Mouse (Mus musculus) embryonic stem cell, embryonic (primary cell): ENCODE data around the gene Pml.

Source experiments
- CTCF ChIA-PET, 4 experiments: fragments of 300-600 bp in 2 of 4; fragments of 350-600 bp in 2 of 4; sonication (Branson Sonifier 250); formaldehyde crosslinking; loops; one replicate each; lab custom pipeline; 2022; ENCODE audit warnings: inconsistent platforms in 2 of 4; lab: Charles Lee
- POLR2A ChIA-PET, 4 experiments: fragments of 300-600 bp in 2 of 4; fragments of 350-600 bp in 2 of 4; sonication (Branson Sonifier 250); formaldehyde crosslinking; loops; one replicate each; lab custom pipeline; 2022; ENCODE audit warnings: antibody characterized with exemption in 4 of 4, inconsistent platforms in 1 of 4; lab: Charles Lee

The Pml gene

DNA sequence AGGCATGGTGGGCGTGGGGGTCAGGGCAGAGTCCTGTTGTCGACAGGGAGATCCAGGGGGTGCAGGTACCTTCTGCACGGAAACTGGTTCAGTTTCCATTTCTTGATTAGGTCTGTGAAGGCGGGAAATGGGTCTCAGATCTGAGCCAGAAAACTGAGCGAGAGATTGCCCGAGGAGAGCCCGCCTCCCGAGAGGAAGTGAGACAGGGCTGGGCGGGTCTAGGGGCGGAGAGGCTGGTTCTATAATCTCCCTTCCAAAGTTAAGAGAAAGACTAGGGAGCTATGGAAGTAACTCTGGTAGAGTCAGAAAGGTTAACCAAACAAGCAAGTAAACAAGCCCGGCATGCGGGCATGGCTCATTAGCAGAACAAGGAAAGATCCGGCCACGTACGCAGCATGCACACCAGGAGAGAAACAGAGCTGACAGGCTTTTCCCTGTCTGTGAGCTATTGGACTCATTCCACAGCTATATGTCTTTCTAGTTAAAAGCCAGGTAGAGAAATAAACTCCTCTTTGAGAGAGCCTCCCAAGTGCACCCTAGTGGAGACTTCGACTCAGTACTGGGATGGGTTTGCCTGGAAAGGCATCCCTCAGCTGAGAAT lies at the start of gene Pml:
Gene Pml, minus strand, starts transcription at position 195 of the 601 bp plus-strand sequence.
- ChIA-PET POLR2A (interaction anchor here (0.6 to 13.0 kb wide), 51 partner anchors 8 to 484 kb away, joined by 3 to 458 read pairs (median 5); partner anchors contain the start of genes Arid3b (in 1 of the 4), Clk3 (in 1 of the 4), Islr (in 1 of the 4) and Islr2 (in 1 of the 4)), CTCF (interaction anchor here (0.5 to 5.7 kb wide), 37 partner anchors 9 to 1209 kb away, joined by 3 to 57 read pairs (median 4); partner anchors contain the start of genes Islr (in 1 of the 4) and Islr2 (in 1 of the 4))

DNA sequence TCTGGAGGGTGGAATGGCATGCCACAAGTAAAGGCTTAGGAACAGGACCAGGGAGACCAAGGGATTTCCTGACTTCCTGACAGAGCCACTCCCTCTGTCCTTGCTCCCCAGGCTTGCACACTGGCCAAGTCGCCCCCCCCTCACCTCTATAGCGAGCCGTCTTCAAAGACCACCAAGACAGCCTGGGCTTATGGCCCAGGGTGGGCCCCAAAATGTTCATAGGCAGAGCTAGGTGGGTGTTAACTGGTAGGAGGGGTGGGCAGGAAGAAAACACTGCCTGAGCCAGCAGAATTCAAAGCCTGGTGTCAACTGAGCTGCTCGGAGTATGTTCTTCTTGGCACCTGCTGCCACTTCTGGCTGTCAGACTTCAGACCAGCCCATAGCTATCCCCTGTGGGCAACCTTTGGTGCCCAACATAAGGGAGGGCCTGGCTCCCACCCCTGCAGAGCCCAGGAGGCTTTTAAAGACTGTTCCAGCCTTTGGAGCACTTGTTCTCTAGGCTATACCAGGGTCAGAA lies 48.4 kb upstream of the Pml start:
- ChIA-PET POLR2A (interaction anchor here in 2 of 4 experiments (0.6 to 4.3 kb wide), 3 partner anchors 12 to 520 kb away, joined by 3 to 33 read pairs (median 4); no protein-coding TSS in a partner anchor), CTCF (no interaction called here)

DNA sequence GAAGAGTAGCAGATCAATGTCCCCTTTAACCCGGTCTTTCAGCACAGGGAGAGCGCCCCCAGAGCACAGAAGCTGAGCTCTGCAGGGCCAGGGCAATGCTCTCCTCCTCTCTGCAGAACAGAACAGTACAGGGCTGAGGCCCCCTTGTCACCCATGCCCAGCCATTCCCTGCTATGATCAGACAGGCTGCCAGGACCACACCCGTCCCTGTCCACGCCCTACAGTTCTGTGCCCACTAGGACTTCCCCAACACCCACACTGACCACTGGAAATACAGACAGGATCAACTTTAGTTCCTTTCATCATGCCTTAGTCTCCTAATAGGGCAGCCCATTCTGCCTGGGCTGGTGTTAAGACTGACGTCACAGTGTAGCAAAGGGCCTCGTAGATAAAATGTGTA lies 47.5 kb upstream of the Pml start:
- CTCF ChIA-PET: interaction anchor here in 3 of 4 experiments (0.7 to 3.0 kb wide), 7 partner anchors 8 to 77 kb away, joined by 3 to 8 read pairs (median 5); partner anchors contain the start of gene Pml (in 1 of the 3)
- POLR2A ChIA-PET: interaction anchor here in 3 of 4 experiments (0.5 to 4.3 kb wide), 12 partner anchors 10 to 161 kb away, joined by 3 to 46 read pairs (median 4); no protein-coding TSS in a partner anchor

DNA sequence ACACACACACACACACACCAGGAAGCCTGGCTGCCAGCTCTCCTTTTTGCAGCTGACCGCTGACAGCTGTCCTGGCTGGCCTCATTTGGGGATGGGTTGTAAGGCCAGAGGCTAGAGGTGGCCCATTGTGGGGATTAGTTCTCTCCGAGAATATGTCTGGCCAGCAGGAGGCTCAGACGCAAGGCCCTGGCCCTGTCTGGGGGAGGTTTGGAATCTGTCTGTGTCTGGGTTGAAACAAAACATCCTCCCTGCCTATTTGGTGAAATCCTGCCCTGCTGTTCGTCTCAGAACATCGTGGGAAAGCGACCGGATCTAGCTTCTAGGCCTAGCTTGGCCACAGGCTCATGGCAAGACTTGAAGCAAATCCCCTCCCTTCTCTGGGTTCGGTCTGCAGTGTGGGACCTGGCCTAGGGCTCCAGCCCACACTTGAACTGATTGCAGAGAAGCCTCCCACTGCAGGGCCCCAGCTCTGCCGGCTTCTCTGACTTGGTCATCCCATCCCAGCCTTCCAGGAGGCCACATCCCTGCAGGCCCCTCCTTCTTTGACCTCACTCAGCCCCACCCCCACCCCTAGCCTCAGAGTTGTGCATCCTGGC lies 46.3 kb upstream of the Pml start:
- POLR2A ChIA-PET: interaction anchor here in 3 of 4 experiments (0.6 to 4.3 kb wide), 17 partner anchors 8 to 1307 kb away, joined by 3 to 46 read pairs (median 5); partner anchors contain the start of genes Loxl1 (in 1 of the 3) and Pml (in 1 of the 3)
- CTCF ChIA-PET: interaction anchor here (0.6 to 3.0 kb wide), 17 partner anchors 12 to 525 kb away, joined by 3 to 12 read pairs (median 4); no protein-coding TSS in a partner anchor

DNA sequence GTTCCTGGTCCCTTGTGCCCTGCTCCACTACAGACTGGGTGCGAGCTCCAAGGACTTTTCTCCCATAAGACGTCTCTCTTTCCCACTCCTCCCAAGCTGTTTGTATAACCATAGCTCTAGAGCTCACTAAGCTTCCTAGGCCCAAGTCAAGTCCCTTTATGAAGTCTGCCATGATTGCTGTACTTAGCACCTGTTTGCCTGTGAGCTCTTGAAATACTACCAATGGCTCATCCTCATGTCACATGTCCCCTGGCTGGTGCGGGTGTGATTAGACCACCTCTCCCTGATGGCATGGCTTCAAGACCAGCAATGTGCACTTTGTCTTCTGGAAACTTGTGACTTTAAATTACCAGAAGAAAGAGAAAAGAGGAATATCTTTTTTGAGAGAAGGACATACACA lies 45.8 kb upstream of the Pml start:
- ChIA-PET POLR2A (interaction anchor here in 3 of 4 experiments (0.6 to 4.3 kb wide), 18 partner anchors 8 to 162 kb away, joined by 3 to 46 read pairs (median 5); partner anchors contain the start of genes Loxl1 (in 1 of the 3) and Pml (in 1 of the 3)), CTCF (interaction anchor here in 3 of 4 experiments (0.6 to 3.0 kb wide), 13 partner anchors 12 to 75 kb away, joined by 3 to 12 read pairs (median 4); no protein-coding TSS in a partner anchor)

DNA sequence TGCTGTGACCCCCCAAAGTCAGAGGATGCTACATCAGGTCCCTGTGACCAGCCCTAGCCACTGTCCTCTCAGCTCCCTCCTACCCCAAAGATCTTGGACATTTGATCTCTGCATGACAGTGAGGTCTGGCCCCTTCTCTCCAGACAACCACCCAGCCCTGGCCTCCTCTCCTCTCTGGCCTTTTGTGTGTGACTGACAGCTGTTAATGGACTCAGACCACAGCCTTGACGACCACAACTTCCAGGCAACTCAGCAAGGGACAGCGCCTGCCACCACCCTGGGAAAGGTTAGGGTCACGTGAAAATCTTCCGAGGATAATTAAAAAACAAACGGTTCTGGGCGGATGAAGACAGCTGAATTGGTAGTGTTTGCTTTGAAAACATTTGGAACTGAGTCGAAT lies 44.9 kb upstream of the Pml start:
- ChIA-PET CTCF (interaction anchor here in 2 of 4 experiments (0.9 to 3.0 kb wide), 5 partner anchors 12 to 74 kb away, joined by 3 to 8 read pairs (median 4); no protein-coding TSS in a partner anchor), POLR2A (interaction anchor here in 2 of 4 experiments (0.7 to 4.3 kb wide), 13 partner anchors 10 to 161 kb away, joined by 3 to 46 read pairs (median 5); partner anchors contain the start of gene Pml (in 1 of the 2))

DNA sequence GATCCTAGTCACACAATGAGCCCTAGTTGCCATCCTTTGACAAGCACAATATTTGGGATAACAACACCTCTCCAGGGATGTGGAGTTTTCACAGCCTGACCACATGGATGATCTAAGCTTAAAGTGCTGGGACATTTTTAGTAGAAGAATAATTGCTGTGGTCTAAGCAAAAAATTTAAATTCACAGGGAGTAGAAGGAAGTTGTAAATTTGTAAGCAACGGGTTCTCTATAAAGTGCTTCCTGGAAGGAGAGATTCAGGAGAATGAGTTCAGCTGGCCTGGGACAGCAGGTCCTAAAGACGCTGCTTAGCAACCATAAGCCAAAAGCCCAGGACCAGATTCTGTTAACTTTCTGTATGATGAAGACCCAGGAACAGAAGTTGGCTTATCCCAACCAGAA lies 40.3 kb upstream of the Pml start:
- POLR2A ChIA-PET: interaction anchor here in 1 of 4 experiments (1.1 to 21.3 kb wide), 4 partner anchors 10 to 45 kb away, joined by 3 to 458 read pairs (median 6); partner anchors contain the start of genes Loxl1 and Pml
- CTCF ChIA-PET: no interaction called here

DNA sequence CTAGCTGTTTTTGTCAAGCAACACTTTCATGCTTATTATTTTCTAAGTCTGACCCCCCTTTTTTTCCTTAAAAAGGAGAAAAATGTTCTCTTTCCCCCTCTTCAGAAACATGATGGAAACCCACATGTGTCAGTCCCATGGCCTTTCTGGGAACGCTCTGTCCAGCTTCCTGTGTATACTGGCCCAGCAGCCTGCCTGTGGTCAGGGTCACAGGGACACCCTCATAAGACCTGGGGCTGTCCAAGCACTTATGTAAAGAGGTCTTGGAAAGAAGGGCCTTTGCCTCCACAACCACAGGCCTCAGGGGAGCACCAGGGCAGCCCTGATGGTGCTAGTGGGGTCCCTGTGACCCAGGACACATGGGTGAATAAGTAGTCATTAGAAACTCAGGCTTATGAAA lies 39.5 kb upstream of the Pml start:
- CTCF ChIA-PET: interaction anchor here in 1 of 4 experiments (1.5 kb wide), 1 partner anchor 9 kb away, joined by 5 read pairs; no protein-coding TSS in a partner anchor
- POLR2A ChIA-PET: interaction anchor here in 2 of 4 experiments (1.1 to 21.3 kb wide), 5 partner anchors 9 to 44 kb away, joined by 3 to 458 read pairs (median 6); partner anchors contain the start of genes Loxl1 (in 1 of the 2) and Pml (in 1 of the 2)

DNA sequence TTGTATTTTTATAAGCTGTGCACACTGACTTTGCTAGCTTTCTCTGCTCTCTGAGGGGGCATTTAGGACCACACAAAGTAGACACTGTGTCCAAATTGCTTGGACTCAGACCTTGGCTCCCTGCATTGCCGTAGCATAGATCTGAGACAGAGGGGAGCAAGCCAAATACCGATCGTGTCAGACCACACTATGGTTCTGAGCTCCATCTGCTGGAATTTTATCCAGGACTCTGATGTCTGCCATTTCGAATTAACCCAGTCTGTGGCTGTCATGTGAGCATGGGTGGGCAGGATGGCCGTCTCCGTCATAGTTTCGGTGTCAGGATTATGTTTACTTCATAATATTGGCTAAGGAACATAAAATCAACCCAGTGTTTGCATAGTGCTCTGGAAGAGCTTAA lies 33.8 kb upstream of the Pml start:
- ChIA-PET POLR2A (interaction anchor here in 3 of 4 experiments (0.5 to 21.3 kb wide), 20 partner anchors 8 to 638 kb away, joined by 3 to 458 read pairs (median 5); partner anchors contain the start of genes Islr (in 1 of the 3), Islr2 (in 1 of the 3) and Pml (in 1 of the 3)), CTCF (interaction anchor here (0.6 to 6.3 kb wide), 19 partner anchors 8 to 295 kb away, joined by 3 to 65 read pairs (median 4); partner anchors contain the start of genes Pml (in 2 of the 4), Loxl1 (in 1 of the 4) and Stoml1 (in 1 of the 4))

DNA sequence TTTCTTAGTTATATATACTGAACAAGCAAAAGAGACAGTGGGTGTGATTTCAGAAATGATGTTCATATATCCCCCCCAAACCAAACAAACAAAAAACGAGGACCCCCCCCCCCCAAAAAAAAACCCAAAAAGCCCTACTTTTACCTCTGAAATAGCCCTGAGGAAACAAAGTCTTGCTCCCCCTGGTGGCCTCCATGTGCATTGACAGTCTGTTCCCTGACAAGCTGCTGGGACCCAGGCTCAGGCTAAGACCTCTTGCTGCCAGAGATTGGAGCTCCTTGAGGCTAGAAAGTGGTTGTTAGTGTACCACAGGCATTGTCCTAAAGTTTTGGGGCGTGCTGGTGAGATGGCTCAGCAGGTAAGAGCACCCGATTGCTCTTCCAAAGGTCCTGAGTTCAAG lies 32.0 kb upstream of the Pml start:
- CTCF ChIA-PET: interaction anchor here (0.5 to 6.3 kb wide), 68 partner anchors 10 to 1208 kb away, joined by 3 to 65 read pairs (median 5); partner anchors contain the start of genes Islr (in 2 of the 4), Islr2 (in 2 of the 4), Pml (in 2 of the 4) and Insyn1 (in 1 of the 4)
- POLR2A ChIA-PET: interaction anchor here (0.5 to 21.3 kb wide), 41 partner anchors 9 to 470 kb away, joined by 3 to 458 read pairs (median 5); partner anchors contain the start of genes Pml (in 2 of the 4), Stoml1 (in 2 of the 4), Islr (in 1 of the 4) and Islr2 (in 1 of the 4)

DNA sequence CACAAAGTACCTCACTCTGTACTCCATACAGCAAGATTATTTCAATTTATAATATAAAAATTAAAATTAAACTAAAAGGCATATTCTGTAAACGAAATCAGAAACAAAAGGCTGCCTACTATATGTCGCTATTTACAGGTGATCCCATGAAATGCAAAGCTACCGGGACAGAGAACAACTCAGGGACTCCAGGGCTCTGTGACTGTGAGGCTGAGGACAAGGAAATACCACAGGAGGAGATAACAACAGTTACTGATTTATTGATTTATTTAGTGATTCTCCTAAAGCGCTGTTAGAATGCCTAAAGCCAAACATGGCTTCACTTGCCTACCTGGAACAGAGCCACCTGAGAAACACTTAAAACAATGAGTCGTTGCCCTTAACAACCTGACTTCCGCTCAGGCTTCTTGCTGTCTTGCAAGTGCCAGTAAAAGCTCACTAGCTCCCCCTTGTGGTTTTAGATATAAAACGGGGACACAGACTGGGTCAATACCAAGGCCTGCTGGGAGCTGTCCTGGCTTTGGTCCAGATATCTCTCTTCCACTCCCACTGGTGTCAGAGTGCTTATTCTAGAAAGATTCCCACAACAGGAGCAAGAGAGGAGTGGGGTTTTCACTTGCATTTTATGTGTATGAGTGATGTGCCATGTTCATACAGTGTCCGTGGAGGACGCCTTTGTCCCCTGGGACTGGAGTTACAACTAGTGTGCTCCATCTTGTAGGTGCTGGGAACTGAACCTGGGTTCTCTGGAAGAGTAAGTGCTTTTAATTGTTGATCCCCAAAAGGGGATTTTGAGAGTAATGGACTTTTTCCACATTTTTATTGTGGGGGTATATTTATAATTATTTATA lies 30.9 kb upstream of the Pml start:
- ChIA-PET POLR2A (interaction anchor here (0.6 to 21.3 kb wide), 84 partner anchors 8 to 777 kb away, joined by 3 to 458 read pairs (median 6); partner anchors contain the start of genes Pml (in 4 of the 4), Islr (in 3 of the 4), Islr2 (in 3 of the 4) and Nptn (in 3 of the 4)), CTCF (interaction anchor here (0.7 to 6.3 kb wide), 41 partner anchors 8 to 299 kb away, joined by 3 to 65 read pairs (median 6); partner anchors contain the start of genes Islr (in 2 of the 4), Islr2 (in 2 of the 4), Pml (in 2 of the 4) and Loxl1 (in 1 of the 4))

DNA sequence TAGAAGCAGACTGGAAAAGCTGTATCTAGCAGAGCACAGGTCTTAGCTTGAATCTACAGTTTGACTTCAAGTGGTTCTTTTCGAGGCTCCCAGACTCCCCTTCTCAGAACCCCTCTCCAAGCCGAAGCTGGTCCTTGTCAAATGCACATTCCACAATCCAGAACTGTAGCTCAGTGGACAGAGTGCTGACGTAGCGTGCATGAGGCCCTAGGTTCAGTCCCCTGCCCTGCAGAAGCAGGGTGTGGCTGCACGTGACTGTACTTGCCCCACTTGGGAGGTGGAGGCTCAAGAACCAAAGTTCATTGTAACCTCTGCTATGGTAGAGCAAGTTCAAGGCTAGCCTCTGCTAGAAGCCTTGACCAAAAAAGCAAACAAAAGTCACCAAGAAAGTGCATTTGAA lies 30.2 kb upstream of the Pml start:
- ChIA-PET POLR2A (interaction anchor here (0.6 to 21.3 kb wide), 83 partner anchors 7 to 1377 kb away, joined by 3 to 458 read pairs (median 5); partner anchors contain the start of genes Islr (in 3 of the 4), Islr2 (in 3 of the 4), Nptn (in 3 of the 4) and Pml (in 3 of the 4)), CTCF (interaction anchor here (0.6 to 6.3 kb wide), 25 partner anchors 8 to 299 kb away, joined by 3 to 65 read pairs (median 7); partner anchors contain the start of genes Pml (in 2 of the 4), Islr (in 1 of the 4), Islr2 (in 1 of the 4) and Stoml1 (in 1 of the 4))

DNA sequence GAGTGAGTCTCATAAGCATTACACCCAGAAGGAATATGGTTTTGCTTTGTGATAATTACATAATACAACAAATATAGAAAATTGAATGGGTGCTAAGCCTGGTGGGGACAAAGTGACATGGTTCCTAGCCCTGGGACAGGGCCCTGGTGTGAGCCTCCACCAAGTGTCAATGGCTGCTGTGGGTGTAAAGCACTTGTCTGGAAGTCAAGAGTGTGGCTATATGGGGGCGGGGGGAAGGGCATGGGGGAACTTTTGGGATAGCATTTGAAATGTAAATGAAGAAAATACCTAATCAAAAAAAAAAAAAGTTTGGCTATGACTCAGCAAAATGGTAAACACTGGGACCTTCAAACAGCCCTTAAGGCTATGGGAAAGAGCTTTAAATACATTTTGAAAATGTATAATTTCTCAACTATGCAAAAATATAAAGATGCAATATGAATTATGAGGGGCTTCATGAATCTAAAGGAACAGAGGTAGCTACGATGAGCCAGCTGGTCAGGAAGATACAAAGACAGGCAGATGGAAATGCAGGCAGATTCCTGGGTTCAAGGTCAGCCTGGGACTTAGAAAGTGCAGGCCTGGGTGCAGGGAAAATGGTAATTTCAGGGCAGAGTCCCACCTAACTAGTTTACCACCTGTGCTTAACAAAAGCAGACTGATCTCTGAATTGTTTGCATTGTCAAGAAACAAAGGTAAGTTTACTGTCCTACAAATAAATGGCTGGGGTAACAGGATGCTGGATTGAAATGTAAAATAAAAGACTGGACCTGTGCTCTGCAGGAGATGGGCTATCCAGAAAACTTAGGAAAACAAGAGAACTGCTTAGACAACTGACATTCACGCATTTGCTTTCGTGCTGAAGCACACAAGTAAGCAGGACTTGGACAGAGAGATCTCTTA lies 29.5 kb upstream of the Pml start:
- POLR2A ChIA-PET: interaction anchor here (0.8 to 21.3 kb wide), 75 partner anchors 6 to 1378 kb away, joined by 3 to 458 read pairs (median 6); partner anchors contain the start of genes Islr (in 3 of the 4), Islr2 (in 3 of the 4), Nptn (in 3 of the 4) and Pml (in 3 of the 4)
- CTCF ChIA-PET: interaction anchor here in 3 of 4 experiments (0.6 to 6.3 kb wide), 16 partner anchors 7 to 751 kb away, joined by 3 to 65 read pairs (median 8); partner anchors contain the start of genes Islr (in 1 of the 3), Islr2 (in 1 of the 3), Pml (in 1 of the 3) and Stoml1 (in 1 of the 3)

DNA sequence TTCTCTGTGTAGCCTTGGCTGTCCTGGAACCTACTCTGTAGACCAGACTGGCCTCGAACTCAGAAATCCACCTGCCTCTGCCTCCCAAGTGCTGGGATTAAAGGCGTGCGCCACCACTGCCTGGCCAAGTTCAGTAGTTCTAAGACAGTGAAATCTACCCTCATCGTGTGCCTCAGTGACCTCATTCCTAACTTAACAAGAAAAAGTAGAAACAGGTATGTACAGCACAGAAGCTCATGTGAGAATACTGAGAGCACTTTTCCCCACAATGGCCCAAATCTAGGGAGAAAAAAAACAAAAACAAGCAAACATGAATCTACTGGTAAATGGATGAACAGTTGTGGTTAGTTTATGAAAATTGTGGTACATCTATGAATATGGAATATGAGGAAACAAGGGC lies 28.7 kb upstream of the Pml start:
- ChIA-PET CTCF (interaction anchor here in 3 of 4 experiments (0.6 to 6.3 kb wide), 5 partner anchors 6 to 1095 kb away, joined by 3 to 65 read pairs (median 25); partner anchors contain the start of gene Pml (in 1 of the 3)), POLR2A (interaction anchor here (0.6 to 21.3 kb wide), 38 partner anchors 6 to 1378 kb away, joined by 3 to 458 read pairs (median 10); partner anchors contain the start of genes Islr (in 2 of the 4), Islr2 (in 2 of the 4), Nptn (in 2 of the 4) and Pml (in 2 of the 4))
